Mouse (Mus musculus): ENCODE results near the gene Ankrd11.

Ankrd11 gene

DNA sequence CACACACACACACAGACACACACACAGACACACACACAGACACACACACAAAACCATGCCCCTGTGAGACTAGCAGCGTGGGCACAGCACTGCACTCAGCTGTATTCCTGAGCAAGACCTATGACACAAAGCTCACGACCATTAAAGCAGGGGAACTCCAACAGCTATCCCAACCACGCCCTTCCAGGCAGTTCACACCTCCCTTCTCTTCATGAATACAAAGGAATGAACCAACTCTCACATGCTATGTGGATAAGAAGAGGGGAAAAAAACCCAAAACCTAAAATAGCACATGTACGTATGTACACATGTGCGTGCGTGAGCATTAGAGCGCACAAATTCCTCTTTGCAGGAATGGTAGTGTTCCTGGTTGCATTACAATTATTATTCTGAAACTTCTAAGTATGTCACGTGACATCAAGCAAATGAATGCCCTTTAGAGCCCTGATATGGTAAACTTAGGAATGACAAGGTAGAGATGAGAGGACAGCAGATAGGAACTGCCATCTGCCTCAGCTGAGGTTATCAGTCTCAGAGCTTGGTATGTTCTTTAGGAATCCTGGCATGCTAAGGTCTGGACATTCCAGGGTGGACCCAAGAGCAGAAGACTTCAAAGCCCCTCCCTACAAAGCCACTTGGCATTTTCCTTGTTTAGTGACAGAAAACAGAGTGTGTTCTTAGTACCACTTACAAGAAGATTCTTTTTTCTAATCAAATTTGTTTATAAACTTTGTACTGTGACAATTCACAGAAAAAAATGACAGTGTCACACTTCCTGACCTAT is 115.9 kb downstream of the Ankrd11 start:
- DNase-seq (ENCODE audit: low spot score), result no peak

DNA sequence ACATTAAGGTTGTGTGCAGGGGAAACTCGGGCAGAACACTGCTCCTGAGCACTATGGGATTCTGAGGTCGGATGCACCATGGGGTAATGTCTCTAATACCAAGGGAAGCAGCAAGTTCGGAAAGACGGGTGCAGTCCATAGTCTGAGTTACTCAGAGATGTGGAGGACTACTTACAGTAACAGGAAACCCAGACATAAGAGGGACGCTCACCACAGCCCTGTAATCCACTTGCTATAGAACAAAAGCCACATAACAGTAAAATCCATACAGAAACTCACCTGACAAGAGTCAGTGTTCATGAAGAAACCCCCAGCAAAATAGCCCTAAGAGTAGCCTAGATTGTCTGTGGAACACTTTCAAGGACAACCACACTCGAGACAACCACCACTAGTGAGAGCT is 118.0 kb downstream of the Ankrd11 start:
- DNase-seq (ENCODE audit: low spot score), result no peak

DNA sequence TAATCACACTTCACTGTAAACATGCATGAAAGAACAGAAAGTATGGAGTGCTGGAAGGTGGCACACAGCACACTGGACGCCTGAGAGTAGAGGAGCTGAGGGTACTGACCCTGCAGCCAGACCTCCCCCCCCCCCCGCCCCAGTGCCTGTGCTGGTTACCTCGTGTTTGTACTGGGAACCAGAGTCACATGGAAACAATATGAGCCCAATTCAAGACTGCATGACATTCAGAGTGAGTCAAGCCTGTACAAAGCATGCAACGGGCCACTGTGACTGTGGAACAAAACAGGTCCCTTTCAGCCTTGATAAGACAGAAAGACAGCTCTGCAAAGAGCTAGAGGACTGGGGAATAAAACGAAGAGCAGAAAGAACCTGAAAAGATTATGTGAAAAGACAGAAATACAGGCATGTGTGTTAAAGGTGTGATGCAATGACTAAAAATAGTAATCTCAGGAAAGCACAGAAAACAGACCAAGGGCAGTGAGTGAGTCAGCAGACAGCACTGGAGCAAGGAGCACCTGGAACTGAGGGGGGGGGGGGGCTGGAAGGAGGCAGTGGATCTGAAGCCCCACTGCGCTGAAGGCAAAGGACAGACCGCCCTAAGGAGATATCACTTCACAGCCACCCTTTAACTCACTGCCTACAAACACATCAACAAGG is 118.5 kb downstream of the Ankrd11 start:
- DNase-seq (ENCODE audit: low spot score), result no peak

DNA sequence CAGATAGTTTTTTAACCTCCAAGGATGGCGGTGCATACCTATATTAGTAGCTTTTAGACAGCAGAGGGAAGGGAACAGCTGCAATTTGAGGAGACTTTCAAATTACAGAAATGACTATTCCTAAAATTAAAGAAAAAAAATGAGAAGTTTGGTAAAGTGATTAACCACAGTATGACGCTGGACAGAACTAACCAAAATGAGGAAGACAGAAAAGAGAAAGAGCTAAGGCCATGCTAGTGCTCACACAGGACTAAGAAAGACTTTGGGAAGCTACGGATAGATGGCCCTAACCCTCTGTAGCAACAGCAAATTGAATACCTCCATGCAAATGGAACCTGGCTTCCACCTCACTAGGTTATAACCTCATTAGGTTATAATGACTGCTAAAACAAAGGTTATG is 119.1 kb downstream of the Ankrd11 start:
- DNase-seq (ENCODE audit: low spot score), result no peak

GRCm38 (mm10) chr8:122920890-122921289 is 121.2 kb downstream of the Ankrd11 start:
- DNase-seq (ENCODE audit: low spot score), result no peak

GRCm38 (mm10) chr8:122918438-122919107 is 123.5 kb downstream of the Ankrd11 start:
- no peak for DNase-seq (ENCODE audit: low spot score)

DNA sequence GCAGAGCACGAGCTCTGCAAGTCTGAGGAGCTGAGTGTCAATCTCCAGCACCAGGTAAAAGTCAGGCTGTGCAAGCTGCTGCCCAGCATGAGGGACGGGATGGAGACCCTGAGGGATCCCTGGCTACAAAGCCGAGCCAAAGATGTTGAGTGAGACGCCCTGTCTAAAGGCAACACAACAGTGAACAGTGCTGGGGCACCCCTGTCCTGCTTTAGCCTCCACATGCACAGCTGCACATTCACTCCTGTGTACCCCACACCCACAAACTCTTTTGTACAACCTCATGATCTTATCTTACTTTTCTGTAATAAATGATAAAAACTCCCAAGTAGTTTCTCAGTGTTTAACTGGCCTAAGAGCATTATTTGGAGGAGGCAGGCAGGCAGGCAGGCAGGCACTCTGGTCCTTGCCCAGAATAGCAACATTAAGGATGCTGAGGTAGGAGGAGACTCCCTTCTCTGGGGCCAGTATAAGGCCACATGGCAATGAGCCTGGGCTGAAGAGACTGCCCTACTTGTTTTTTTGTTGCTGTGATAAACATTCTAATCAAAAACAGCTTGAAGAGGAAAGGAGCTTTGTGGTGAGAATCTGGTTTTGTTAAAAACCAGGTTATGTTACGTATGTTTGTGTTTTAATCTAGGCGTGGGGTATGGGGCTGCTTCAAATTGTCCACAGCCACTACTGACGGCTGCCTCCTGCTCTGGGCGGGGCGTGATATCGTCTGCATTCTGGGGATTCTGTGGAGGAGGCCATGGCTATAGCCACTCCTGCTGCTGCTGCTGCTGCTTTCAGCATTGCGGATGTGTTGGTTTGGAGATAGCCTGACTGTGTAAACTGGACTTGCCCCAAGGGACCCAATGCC is 124.3 kb downstream of the Ankrd11 start:
- no peak for DNase-seq (ENCODE audit: low spot score)

DNA sequence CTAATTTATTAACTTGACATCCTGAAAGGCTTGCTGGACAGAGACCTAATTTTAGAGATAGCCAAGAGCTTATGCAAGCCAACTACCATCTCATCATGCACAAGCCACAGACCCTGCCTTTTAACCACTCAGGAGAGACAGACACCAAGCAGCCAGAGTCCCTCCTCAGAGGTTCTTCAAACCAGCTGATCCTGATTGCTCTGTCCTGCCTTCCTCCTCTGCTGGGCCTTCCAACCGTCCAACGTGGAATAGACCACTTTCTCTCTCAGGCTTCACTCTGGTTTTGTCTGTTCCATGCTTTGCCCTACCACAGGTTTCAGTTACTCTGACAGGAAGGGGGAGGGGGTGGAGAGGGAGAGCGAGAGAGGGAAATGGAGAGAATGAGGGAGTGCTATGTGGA is 125.3 kb downstream of the Ankrd11 start:
- no peak for DNase-seq (ENCODE audit: low spot score)

DNA sequence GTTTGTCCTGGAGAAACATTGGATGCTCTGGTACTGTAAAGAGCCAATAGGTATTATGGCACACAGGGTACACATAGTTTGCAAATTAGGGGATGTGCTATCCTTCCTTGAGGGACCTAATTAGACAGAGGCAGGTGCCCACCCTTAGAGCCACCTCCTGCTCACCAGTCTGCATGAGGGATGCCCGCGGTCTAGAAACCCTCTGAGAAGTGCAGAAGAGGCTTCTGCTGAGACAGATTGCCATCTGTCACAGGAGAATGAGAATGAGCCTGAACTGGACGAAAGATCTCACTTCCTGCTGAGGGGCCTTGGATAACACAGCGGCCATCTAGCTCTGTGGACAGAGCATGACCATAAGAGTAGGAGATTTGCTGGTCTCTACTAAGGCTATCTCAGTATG is 129.2 kb downstream of the Ankrd11 start:
- no peak for DNase-seq (ENCODE audit: low spot score)

- DNase-seq (ENCODE audit: low spot score), result no peak
Observed at GRCm38 (mm10) chr8:122912150-122912549, 129.9 kb downstream of the Ankrd11 start.

GRCm38 (mm10) chr8:122906463-122907021 is 135.5 kb downstream of the Ankrd11 start:
- DNase-seq (ENCODE audit: low spot score), result peak; percentile 89

GRCm38 (mm10) chr8:122905346-122905745 is 136.7 kb downstream of the Ankrd11 start:
- no peak for DNase-seq (ENCODE audit: low spot score)

DNA sequence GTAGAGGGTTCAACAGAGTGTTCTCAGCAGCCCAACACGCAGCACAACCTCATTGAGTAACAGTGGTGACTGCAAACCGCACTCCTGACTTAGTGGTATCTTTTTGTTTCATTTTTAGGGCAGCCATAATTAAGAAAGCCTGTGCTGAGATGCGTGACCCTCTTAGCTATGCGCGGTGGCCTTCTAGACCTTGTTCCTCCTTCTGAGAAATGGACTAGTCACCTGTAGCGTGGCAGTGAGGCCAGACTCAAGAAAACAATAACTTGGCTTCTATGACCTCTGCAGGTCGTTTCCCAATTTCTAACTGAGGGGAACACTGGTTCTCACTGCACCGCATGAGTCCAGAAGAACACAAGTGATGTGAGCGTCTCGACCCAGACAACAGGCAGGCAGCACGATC is 137.6 kb downstream of the Ankrd11 start:
- no peak for DNase-seq (ENCODE audit: low spot score)

GRCm38 (mm10) chr8:122903002-122903401 is 139.1 kb downstream of the Ankrd11 start:
- DNase-seq (ENCODE audit: low spot score), result peak; percentile 48

DNA sequence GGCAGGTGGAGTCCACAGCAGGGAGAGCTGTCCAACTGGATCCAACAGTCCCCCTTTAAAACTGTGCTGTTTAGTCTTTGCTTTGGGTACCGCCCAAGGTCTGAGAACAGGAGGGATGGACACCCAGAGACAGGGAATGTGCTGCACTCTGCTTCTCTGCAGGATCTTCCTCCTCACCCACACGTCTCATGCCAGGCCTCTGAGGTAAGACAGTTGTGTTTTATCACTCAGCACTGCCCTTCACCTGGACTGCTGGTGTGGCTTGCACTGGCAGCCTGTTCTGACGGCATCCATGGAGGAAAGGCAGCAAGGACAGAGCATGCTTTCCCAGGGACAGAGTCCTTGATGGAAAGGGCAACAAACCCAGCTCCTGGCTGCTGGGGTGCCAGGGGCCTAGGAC is 139.5 kb downstream of the Ankrd11 start:
- DNase-seq (ENCODE audit: low spot score), result no peak

GRCm38 (mm10) chr8:122901892-122902515 is 140.1 kb downstream of the Ankrd11 start:
- no peak for DNase-seq (ENCODE audit: low spot score)

GRCm38 (mm10) chr8:122901476-122901875 is 140.6 kb downstream of the Ankrd11 start:
- DNase-seq (ENCODE audit: low spot score), result no peak

- no peak for DNase-seq (ENCODE audit: low spot score)
Observed at GRCm38 (mm10) chr8:122899085-122899484, 143.0 kb downstream of the Ankrd11 start.

GRCm38 (mm10) chr8:122898473-122898872 is 143.6 kb downstream of the Ankrd11 start:
- DNase-seq (ENCODE audit: low spot score), result no peak

DNA sequence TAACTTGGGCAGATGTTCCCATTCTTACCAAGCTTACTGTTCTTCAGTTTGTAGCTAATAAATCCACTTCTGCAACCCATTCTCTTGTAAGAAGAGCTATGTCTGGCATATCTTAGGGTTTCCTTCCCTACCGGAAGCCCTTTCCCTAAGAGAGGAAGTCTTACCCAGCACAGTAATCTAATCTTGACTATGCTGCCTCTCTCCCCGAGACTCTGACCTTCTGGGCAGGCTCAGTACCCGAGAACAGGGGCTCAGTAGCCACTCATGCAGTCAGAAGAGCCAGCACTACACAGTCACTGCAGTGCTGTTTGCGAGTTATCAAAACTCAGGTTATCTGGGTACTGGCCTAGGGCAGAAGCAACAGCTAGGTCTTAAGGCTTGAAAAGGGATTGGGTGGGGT is 144.1 kb downstream of the Ankrd11 start:
- DNase-seq (ENCODE audit: low spot score), result no peak

DNA sequence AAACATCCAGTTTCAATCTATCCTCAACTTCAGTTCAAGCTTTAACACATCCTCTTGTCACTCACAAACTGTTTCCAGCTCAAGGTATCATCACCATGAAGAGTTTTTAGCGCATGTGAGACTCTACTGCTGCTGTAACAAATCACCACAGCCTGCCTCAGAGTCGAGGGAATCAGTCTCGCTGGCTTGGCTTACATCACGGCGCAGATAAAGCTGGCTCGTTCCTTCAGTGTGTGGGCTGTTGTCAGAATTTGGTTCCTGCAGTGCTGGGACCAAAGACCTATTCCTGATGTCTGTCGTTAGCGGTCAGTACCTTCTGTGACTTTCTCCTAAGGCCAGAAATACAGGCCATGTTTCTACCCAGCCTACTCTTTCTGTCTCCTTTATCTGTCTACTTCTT is 144.9 kb downstream of the Ankrd11 start:
- no peak for DNase-seq (ENCODE audit: low spot score)

Measured in embryo, embryonic 10.5 days (tissue).